Mouse (Mus musculus): ENCODE results near the gene Bbs9. TPM values are rescaled to one million over a fixed set of nuclear protein-coding genes. Genes with fewer than 3 reads are reported as not detected.
"Not testable (repeated sequence)": the region's sequence is repeated elsewhere in the genome, so short reads cannot be mapped to it uniquely, and the experiment has no call there.

Gene Bbs9
- total and polyA plus RNA-seq, 2 experiments from 2014 or later: 22.6 to 40.0 TPM

GRCm38 (mm10) chr9:22710032-22710431 lies 234.5 kb downstream of the Bbs9 start:
- Histone ChIP-seq H3K36me3 (ENCODE audit: insufficient read depth, low read length) (no peaks in the 10 kb centered on the region), H3K27me3 (ENCODE audit: insufficient read depth, low read length) (no peaks in the 10 kb centered on the region), H3K9ac (replicated peaks; ENCODE audit: low read length, poor library complexity, severe bottlenecking) (no peak overlapping the region), H3K4me1 (ENCODE audit: insufficient read depth, low read length) (no peaks in the 10 kb centered on the region), H3K27ac (ENCODE audit: low read depth, low read length) (no peak overlapping the region), H3K4me2 (ENCODE audit: low read depth, low read length, poor library complexity, severe bottlenecking) (no peak overlapping the region), H3K9me3 (ENCODE audit: low read length) (no peaks in the 10 kb centered on the region), H3K4me3 (ENCODE audit: low read depth, low read length) (no peak overlapping the region)
- TF ChIP-seq CTCF (IDR thresholded peaks at IDR 0.05): peak; percentile 79
- 61% methylated on average over 7 of the region's 7 CpGs for WGBS
- ATAC-seq (ENCODE audit: low FRiP score) (0 out of 2 replicates have a peak, but pooled peaks have one; percentile 36), DNase-seq (ENCODE audit: low spot score) (peak; percentile 75)

GRCm38 (mm10) chr9:22711339-22711738 lies 235.8 kb downstream of the Bbs9 start:
- no peak overlapping the region for H3K9ac ChIP-seq (replicated peaks; ENCODE audit: low read length, poor library complexity, severe bottlenecking)
- H3K4me2 ChIP-seq (ENCODE audit: low read depth, low read length, poor library complexity, severe bottlenecking): no peak overlapping the region
- H3K36me3 ChIP-seq (ENCODE audit: insufficient read depth, low read length): no peaks in the 10 kb centered on the region
- DNase-seq (ENCODE audit: low spot score): no peak
- 88% methylated on average over 2 of the region's 2 CpGs for WGBS
- no peaks in the 10 kb centered on the region for H3K4me1 ChIP-seq (ENCODE audit: insufficient read depth, low read length)
- no peak overlapping the region for H3K27ac ChIP-seq (ENCODE audit: low read depth, low read length)
- H3K4me3 ChIP-seq (ENCODE audit: low read depth, low read length): no peak overlapping the region
- H3K9me3 ChIP-seq (ENCODE audit: low read length): no peaks in the 10 kb centered on the region
- ATAC-seq (ENCODE audit: low FRiP score): no peak
- peak; percentile 39; the same call in 1 of the 2 replicates for TF ChIP-seq CTCF (IDR thresholded peaks at IDR 0.05)
- H3K27me3 ChIP-seq (ENCODE audit: insufficient read depth, low read length): no peaks in the 10 kb centered on the region

GRCm38 (mm10) chr9:22712743-22713142 lies 237.2 kb downstream of the Bbs9 start:
- no peak overlapping the region for H3K9ac ChIP-seq (replicated peaks; ENCODE audit: low read length, poor library complexity, severe bottlenecking)
- H3K4me1 ChIP-seq (ENCODE audit: insufficient read depth, low read length): no peaks in the 10 kb centered on the region
- H3K36me3 ChIP-seq (ENCODE audit: insufficient read depth, low read length): no peaks in the 10 kb centered on the region
- no peak overlapping the region for H3K27ac ChIP-seq (ENCODE audit: low read depth, low read length)
- DNase-seq (ENCODE audit: low spot score) (peak; percentile 46), ATAC-seq (ENCODE audit: low FRiP score) (no peak)
- H3K9me3 ChIP-seq (ENCODE audit: low read length): no peaks in the 10 kb centered on the region
- no peak overlapping the region for H3K4me3 ChIP-seq (ENCODE audit: low read depth, low read length)
- H3K27me3 ChIP-seq (ENCODE audit: insufficient read depth, low read length): no peaks in the 10 kb centered on the region
- 70% methylated on average over 3 of the region's 3 CpGs for WGBS
- no peak for TF ChIP-seq CTCF (IDR thresholded peaks at IDR 0.05)
- H3K4me2 ChIP-seq (ENCODE audit: low read depth, low read length, poor library complexity, severe bottlenecking): no peak overlapping the region

GRCm38 (mm10) chr9:22713286-22713685 lies 237.8 kb downstream of the Bbs9 start:
- TF ChIP-seq CTCF (IDR thresholded peaks at IDR 0.05): peak; percentile 61
- not testable (repeated sequence) for H3K4me2 ChIP-seq (ENCODE audit: low read depth, low read length, poor library complexity, severe bottlenecking); H3K36me3 ChIP-seq (ENCODE audit: insufficient read depth, low read length); H3K4me3 ChIP-seq (ENCODE audit: low read depth, low read length); H3K4me1 ChIP-seq (ENCODE audit: insufficient read depth, low read length); H3K9me3 ChIP-seq (ENCODE audit: low read length); H3K27ac ChIP-seq (ENCODE audit: low read depth, low read length); H3K27me3 ChIP-seq (ENCODE audit: insufficient read depth, low read length); H3K9ac ChIP-seq (replicated peaks; ENCODE audit: low read length, poor library complexity, severe bottlenecking); ATAC-seq (ENCODE audit: low FRiP score)
- peak; percentile 36 for DNase-seq (ENCODE audit: low spot score)
- WGBS: 35% methylated on average over 4 of the region's 4 CpGs

- WGBS: 94% methylated on average over 4 of the region's 4 CpGs
- no peaks in the 10 kb centered on the region for H3K27me3 ChIP-seq (ENCODE audit: insufficient read depth, low read length)
- no peak overlapping the region for H3K9ac ChIP-seq (replicated peaks; ENCODE audit: low read length, poor library complexity, severe bottlenecking)
- no peak for ATAC-seq (ENCODE audit: low FRiP score)
- no peaks in the 10 kb centered on the region for H3K9me3 ChIP-seq (ENCODE audit: low read length)
- H3K36me3 ChIP-seq (ENCODE audit: insufficient read depth, low read length): no peaks in the 10 kb centered on the region
- no peak overlapping the region for H3K27ac ChIP-seq (ENCODE audit: low read depth, low read length)
- no peak for TF ChIP-seq CTCF (IDR thresholded peaks at IDR 0.05)
- no peaks in the 10 kb centered on the region for H3K4me1 ChIP-seq (ENCODE audit: insufficient read depth, low read length)
- H3K4me2 ChIP-seq (ENCODE audit: low read depth, low read length, poor library complexity, severe bottlenecking): no peak overlapping the region
- no peak overlapping the region for H3K4me3 ChIP-seq (ENCODE audit: low read depth, low read length)
- DNase-seq (ENCODE audit: low spot score): no peak
These were observed 242.1 kb downstream of the Bbs9 start for GRCm38 (mm10) chr9:22717583-22717982.

- Histone ChIP-seq H3K4me2 (ENCODE audit: low read depth, low read length, poor library complexity, severe bottlenecking) (no peak overlapping the region), H3K27me3 (ENCODE audit: insufficient read depth, low read length) (no peaks in the 10 kb centered on the region), H3K4me1 (ENCODE audit: insufficient read depth, low read length) (no peaks in the 10 kb centered on the region), H3K27ac (ENCODE audit: low read depth, low read length) (no peak overlapping the region), H3K9me3 (ENCODE audit: low read length) (no peaks in the 10 kb centered on the region), H3K9ac (replicated peaks; ENCODE audit: low read length, poor library complexity, severe bottlenecking) (no peak overlapping the region), H3K4me3 (ENCODE audit: low read depth, low read length) (no peak overlapping the region), H3K36me3 (ENCODE audit: insufficient read depth, low read length) (no peaks in the 10 kb centered on the region)
- WGBS: 79% methylated on average over 8 of the region's 8 CpGs
- no peak for DNase-seq (ENCODE audit: low spot score)
- no peak for TF ChIP-seq CTCF (IDR thresholded peaks at IDR 0.05)
- no peak for ATAC-seq (ENCODE audit: low FRiP score)
These were observed 242.8 kb downstream of the Bbs9 start for GRCm38 (mm10) chr9:22718174-22718823.
